Mouse (Mus musculus) lung, adult 2 months (tissue): ENCODE measurements around the gene Sema6b. TPM values are rescaled to one million over a fixed set of nuclear protein-coding genes. Genes with fewer than 3 reads are reported as not detected.

Experiments used
- DNase-seq: peaks from one replicate; pipeline ENCODE4 v3.0.0; 2022
- H3K4me1 ChIP-seq: fragments of 200-500 bp; 2 replicates; pipeline ENCODE4 v1.6.1; 2011; ENCODE audit warnings: low read length; ENCODE audit not compliant: control insufficient read depth, insufficient read depth
- H3K4me3 ChIP-seq: fragments of 200-500 bp; replicated peaks from 2 replicates; pipeline ENCODE3; 2011; ENCODE audit warnings: low read depth, mild to moderate bottlenecking, control low read depth, low read length; ENCODE audit errors: extremely low read depth
- CTCF ChIP-seq: fragments of 200-500 bp; IDR thresholded peaks from 2 replicates; pipeline ENCODE4 v1.5.1; 2011; ENCODE audit warnings: mild to moderate bottlenecking, low read length, control low read depth; ENCODE audit not compliant: insufficient read depth
- POLR2A ChIP-seq: fragments of 200-500 bp; IDR thresholded peaks from 2 replicates; pipeline ENCODE4 v1.6.1; 2011; ENCODE audit warnings: low read depth, mild to moderate bottlenecking, control low read depth, low read length, borderline replicate concordance; ENCODE audit errors: extremely low read depth
- WGBS: fragments of 180-500 bp; shearing (Covaris S2); methylation state at CpG from one replicate; pipeline ENCODE4 v1.1.7; 2018; 5-methylcytosine and 5-hydroxymethylcytosine counted together
- polyA plus RNA-seq: library from polyadenylated mRNA; depleted of rRNA; stranded (reverse); fragments of >200 nt; gene quantifications from 2 replicates; pipeline ENCODE4 v1.2.3, GENCODE M21; 2012

Gene Sema6b
- polyA plus RNA-seq, 1 experiment, result 12.5 TPM

DNA sequence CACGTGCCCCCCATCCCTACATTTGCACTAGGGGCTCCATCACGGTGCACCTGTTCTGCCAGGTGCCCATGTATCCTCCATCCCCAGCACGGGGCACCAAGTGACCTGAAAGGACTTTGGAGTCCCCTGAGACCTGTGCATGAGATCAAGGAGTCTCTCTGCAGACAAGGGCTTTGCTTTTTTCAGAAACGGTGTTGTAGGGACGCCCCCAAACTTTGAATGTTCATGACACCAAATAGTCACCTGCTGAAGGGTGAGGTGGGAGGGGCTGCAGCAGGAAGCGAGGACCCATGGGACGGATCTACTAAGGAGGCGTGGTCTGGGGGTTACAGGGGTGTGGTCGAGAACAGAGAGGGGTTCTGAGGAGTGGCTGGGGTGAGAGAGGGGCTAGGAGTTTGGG lies 8.1 kb upstream of the Sema6b start:
- TF ChIP-seq POLR2A (no peak), CTCF (no peak)
- WGBS, result 22% methylated on average over 9 of the region's 9 CpGs
- no peaks in the 10 kb centered on the region for H3K4me1 ChIP-seq
- DNase-seq, result no peak
- no peak overlapping the region for H3K4me3 ChIP-seq

DNA sequence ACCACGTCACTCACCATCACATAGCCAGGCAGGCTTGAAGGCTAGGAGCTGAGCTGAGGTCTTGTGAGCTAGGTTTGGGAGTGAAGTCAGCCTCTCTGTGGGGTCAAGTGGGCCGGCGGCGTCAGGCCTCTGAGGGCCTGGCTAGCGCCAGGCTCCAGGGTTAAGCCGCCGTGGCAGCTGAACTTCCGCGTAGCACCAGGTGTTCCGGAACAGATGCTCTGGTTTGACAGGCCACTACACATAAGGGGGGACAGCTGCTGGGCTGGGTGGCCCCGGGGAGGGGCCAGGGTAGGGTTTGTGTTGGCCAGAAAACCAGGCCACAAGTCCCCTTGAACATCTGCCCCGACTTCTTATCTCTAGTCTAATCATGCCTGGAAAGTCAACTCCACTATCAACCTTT lies 7.3 kb upstream of the Sema6b start:
- Histone ChIP-seq H3K4me3 (no peak overlapping the region), H3K4me1 (no peaks in the 10 kb centered on the region)
- no peak for DNase-seq
- no peak for TF ChIP-seq CTCF
- no peak for TF ChIP-seq POLR2A
- WGBS, result 57% methylated on average over 12 of the region's 12 CpGs

DNA sequence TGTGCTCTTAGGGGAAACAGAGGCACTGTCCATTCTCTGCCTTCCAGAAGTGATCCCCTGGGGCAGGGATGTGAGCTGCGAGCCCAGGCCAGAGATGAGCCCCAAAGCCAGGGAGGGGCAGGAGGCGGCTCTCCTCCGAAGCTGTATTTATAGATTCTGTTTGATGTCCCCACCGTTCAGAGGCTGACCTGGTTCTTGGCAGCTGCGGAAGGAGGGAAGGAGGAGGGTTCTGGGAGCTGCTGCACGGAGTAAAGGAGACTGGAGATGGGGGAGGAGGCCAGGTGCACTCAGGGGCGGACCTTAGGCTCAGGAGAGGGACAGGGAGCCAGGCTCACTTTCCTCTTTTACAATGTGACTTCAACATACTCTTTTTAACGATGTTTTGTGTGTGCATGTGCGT lies 6.0 kb upstream of the Sema6b start:
- H3K4me3 ChIP-seq, result no peak overlapping the region
- TF ChIP-seq POLR2A, result no peak
- no peak for TF ChIP-seq CTCF
- WGBS, result 30% methylated on average over 9 of the region's 9 CpGs
- no peak for DNase-seq
- no peaks in the 10 kb centered on the region for H3K4me1 ChIP-seq

DNA sequence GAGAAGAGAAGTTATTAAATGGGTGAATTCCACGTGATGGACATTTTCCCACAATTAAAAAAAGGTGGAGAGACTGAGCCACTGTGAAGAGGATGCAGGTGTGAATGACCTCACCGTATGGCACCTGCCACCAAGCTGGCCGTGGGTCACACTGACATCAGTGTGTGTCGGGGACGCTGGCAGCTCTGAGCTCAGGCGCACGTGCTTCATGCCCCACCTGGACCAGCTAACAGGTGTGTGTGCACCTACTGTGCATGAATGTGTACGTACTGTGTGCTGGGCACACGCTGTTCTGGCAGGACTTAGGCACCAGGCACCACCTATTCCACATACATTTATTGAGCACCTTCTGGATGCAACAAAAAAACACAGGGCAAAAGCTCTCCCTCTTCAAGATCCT lies 4.4 kb upstream of the Sema6b start:
- TF ChIP-seq POLR2A, result no peak
- DNase-seq, result no peak
- Histone ChIP-seq H3K4me1 (no peaks in the 10 kb centered on the region), H3K4me3 (no peak overlapping the region)
- 66% methylated on average over 9 of the region's 9 CpGs for WGBS

DNA sequence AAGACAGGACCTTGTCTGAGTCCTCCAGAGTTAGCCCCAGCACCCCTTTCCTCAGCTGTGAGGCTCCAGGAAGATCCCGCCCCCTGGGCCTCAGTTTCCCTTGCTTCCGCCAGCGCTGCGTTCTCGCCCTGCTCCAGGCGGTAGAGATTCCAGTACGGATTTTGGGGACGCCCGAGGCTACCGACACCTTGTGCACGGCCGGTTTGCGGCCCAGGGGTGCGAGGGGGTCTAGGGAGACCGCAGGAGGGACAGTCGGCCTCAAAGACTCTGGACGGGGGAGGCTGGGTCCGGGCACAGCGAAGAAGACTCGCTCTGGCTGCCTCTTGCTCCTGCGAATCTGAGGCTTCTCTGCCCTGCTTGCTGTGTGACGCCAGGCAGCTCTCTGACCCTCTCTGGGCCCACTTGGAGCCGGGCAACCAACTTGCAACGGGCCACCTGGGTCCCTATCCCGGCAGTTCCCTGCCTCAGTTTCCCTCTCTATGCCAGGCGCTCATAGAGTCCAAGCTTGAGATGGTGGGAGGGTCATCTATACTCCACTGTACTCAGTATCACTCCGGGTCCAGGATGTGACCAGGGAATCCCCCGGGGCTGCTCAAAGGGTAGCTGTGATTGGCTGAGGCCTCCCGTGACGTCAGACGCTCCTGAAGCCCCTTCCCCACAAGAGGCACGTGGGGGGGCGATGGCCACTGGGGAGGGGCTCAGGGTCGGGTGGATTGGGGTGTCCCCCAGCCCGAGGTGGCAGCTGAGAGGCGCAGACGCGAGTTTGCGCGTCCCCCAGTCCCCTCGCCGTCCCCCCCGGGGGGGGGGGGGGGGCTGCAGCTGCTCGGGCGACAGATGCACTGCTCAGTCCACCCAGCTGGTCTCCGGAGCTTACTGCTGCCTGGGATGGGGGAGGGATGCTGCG lies 1.8 kb upstream of the Sema6b start:
- no peak for TF ChIP-seq POLR2A
- no peak for TF ChIP-seq CTCF
- DNase-seq, result no peak
- no peaks in the 10 kb centered on the region for H3K4me1 ChIP-seq
- H3K4me3 ChIP-seq, result no peak overlapping the region
- 3% methylated on average over 42 of the region's 47 CpGs for WGBS

DNA sequence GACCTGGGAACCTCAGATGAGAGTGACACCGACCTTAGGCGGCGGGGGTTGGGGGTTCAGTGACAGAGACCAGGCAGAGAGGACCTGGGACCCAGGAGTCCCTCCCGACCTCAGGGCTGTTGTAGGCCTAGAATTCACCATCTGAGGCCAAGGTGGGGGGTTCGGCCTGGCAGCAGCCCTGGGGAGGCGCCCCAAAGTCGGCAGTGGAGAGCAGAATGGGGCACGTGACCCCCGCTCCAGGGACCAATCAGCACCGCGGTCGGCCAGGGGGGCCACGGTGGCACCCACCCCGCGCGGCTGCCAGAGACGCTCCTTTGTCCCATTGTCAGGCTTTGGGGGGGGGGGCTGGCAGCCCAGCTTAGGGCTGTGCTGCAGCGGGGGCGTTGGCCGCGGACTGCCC lies 788 bp downstream of the Sema6b start:
- WGBS, result 15% methylated on average over 21 of the region's 21 CpGs
- no peak for TF ChIP-seq POLR2A
- TF ChIP-seq CTCF, result no peak
- DNase-seq, result no peak

DNA sequence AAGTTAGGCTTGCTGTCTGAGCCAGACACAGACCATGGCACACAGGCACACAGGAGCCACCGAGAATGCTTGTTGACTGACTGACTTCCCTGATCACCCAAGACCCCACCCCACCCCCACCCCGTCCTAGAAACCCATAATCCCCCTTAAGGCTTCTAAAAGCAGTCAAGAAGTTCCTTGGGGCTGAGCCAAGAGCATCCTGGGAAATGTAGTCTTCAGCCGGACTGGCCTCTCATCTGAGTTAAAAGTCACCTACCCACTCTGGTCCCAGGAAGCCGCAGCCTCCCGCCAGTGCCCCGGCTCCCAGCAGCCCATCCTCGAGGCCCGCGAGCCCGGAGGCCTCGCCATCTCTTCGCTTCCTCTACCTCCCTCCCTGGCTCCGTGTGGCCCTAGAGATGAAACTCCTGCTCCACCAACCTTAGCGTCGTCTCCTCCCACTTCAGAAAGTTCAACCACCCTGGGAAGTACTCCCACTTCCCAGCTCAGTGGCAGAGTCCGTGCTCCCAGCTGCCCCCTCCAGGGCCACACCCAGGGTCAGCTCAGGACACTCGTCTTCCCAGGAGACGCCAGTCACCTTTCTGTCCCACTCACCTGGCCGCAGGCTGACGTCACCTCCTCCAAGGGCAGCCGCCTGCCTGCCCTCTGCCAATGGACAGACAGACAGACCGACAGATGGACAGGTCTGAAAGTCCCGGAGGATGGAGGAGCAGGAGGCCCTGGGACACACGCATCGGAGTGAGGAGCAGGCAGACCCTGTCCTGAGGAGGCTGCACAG lies 2.1 kb downstream of the Sema6b start:
- TF ChIP-seq CTCF (no peak), POLR2A (no peak)
- WGBS, result 37% methylated on average over 25 of the region's 25 CpGs
- no peak overlapping the region for H3K4me3 ChIP-seq
- peaks cover 3% of the 10 kb centered on the region; the same call in 1 of the 2 replicates for H3K4me1 ChIP-seq
- DNase-seq, result no peak

More for the DNA sequence above, 788 bp downstream of the Sema6b start:
- H3K4me3 ChIP-seq, result no peak overlapping the region
- H3K4me1 ChIP-seq, result peaks cover 2% of the 10 kb centered on the region; the same call in 1 of the 2 replicates

DNA sequence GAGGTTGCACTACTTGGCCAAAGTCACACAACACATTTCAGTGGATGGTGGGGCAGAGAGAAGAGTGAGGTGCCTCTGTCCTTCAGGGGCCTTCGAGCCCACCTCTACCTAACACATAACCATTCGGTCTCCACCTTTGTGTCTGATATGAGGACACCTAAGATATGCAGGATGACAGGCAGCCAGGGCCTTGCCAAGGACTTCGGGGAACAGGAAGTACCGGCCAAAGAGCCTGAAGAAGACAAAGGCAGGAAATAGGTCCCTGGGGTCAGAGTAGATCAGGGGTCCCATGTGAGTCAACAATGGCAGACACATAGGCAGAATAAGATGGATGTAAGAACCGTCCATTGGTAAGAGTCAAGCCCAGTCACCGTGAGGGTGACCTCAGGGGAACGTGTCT lies 3.6 kb downstream of the Sema6b start:
- no peak for TF ChIP-seq CTCF
- no peak for TF ChIP-seq POLR2A
- Histone ChIP-seq H3K4me1 (peaks cover 6% of the 10 kb centered on the region), H3K4me3 (no peak overlapping the region)
- DNase-seq, result no peak
- WGBS, result 58% methylated on average over 7 of the region's 7 CpGs

DNA sequence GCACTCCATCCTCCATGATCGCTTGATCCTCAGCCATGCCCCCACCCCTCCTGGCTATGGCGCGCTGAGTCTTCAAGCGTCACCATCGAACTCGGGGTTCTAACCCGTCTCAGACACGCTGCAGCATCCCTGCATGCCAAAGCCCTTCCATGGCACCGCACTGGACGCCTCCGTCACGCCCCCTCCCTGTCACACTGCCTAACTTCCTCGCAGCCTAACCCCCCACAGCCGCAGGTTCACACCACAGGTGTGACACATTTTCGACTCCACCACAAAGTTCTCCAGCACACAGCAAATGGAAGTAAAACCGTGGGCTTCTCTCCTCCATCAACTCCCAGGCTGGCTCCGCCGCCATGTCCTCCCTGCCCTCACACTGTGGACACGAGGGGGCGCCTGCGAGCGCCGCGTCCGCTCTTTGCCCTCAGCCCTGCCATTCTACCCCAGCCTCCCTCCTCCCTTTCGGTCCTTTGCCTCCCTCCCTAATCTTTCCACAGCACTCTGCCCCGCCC lies 5.6 kb downstream of the Sema6b start:
- H3K4me3 ChIP-seq, result peak overlapping the region; percentile 50
- 7% methylated on average over 27 of the region's 27 CpGs for WGBS
- DNase-seq, result peak; percentile 73
- TF ChIP-seq POLR2A (no peak), CTCF (peak; percentile 73)
- peaks cover 6% of the 10 kb centered on the region for H3K4me1 ChIP-seq
